Mouse (Mus musculus): ENCODE measurements around the gene Becn1.

DNA sequence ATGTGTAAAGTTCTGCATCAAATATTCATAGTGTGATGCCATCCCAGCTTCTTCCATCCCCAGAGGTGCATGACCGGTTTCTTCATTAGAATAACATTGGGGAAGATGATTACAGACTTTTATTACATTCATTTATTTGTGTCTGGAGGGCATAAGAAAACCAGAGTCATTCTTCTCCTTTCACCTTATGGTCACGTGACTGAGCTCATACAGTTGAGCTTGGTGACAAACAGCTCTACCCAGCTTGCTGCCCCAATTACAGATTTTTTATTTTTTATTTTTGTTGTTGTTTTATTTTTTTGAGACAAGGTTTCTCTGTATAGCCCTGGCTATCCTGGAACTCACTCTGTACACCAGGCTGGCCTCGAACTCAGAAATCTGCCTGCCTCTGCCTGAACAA is 29.6 kb downstream of the Becn1 start:
- TF ChIP-seq CTCF (IDR thresholded peaks at IDR 0.05), result no peak
- no peak for TF ChIP-seq EP300 (IDR thresholded peaks at IDR 0.05)

Measured in lung, postnatal 0 days (tissue).